Mouse (Mus musculus): ENCODE measurements around the gene Aaed1. TPM values are rescaled to one million over a fixed set of nuclear protein-coding genes. Genes with fewer than 3 reads are reported as not detected.

The Aaed1 gene
- polyA plus RNA-seq, 1 experiment = 25.5 TPM

GRCm38 (mm10) chr13:64309842-64310241 lies 2.7 kb downstream of the Aaed1 start:
- no peaks in the 10 kb centered on the region for H3K27me3 ChIP-seq (replicated peaks; ENCODE audit: control insufficient read depth, insufficient read depth, low read length)
- no peak for TF ChIP-seq CTCF (conservative IDR thresholded peaks at IDR 0.05; ENCODE audit: insufficient read depth, insufficient read length, low read depth, low read length)
- TF ChIP-seq POLR2A (IDR thresholded peaks at IDR 0.05; ENCODE audit: low read depth, low read length) = no peak
- DNase-seq = no peak
- H3K4me1 ChIP-seq (ENCODE audit: control insufficient read depth, insufficient read depth, low read length) = peaks cover 4% of the 10 kb centered on the region; the same call in 1 of the 2 replicates
- WGBS = 65% methylated on average over 11 of the region's 11 CpGs
- H3K27ac ChIP-seq (ENCODE audit: insufficient read depth, low read depth, low read length) = no peak overlapping the region
- peaks cover 2% of the 10 kb centered on the region; the same call in 1 of the 2 replicates for H3K36me3 ChIP-seq (ENCODE audit: control insufficient read depth, insufficient read depth, low read length)
- H3K4me3 ChIP-seq (ENCODE audit: insufficient read depth, low read depth, low read length) = no peak overlapping the region

GRCm38 (mm10) chr13:64309036-64309435 lies 3.5 kb downstream of the Aaed1 start:
- H3K27ac ChIP-seq (ENCODE audit: insufficient read depth, low read depth, low read length) = no peak overlapping the region
- H3K36me3 ChIP-seq (ENCODE audit: control insufficient read depth, insufficient read depth, low read length) = peaks cover 2% of the 10 kb centered on the region; the same call in 1 of the 2 replicates
- no peak overlapping the region for H3K4me3 ChIP-seq (ENCODE audit: insufficient read depth, low read depth, low read length)
- TF ChIP-seq POLR2A (IDR thresholded peaks at IDR 0.05; ENCODE audit: low read depth, low read length) (no peak), CTCF (conservative IDR thresholded peaks at IDR 0.05; ENCODE audit: insufficient read depth, insufficient read length, low read depth, low read length) (no peak)
- WGBS = 32% methylated on average over 5 of the region's 5 CpGs
- no peaks in the 10 kb centered on the region for H3K27me3 ChIP-seq (replicated peaks; ENCODE audit: control insufficient read depth, insufficient read depth, low read length)
- peaks cover 4% of the 10 kb centered on the region; the same call in 1 of the 2 replicates for H3K4me1 ChIP-seq (ENCODE audit: control insufficient read depth, insufficient read depth, low read length)
- DNase-seq = no peak

GRCm38 (mm10) chr13:64307508-64307907 lies 5.0 kb downstream of the Aaed1 start:
- no peak overlapping the region for H3K4me3 ChIP-seq (ENCODE audit: insufficient read depth, low read depth, low read length)
- TF ChIP-seq CTCF (conservative IDR thresholded peaks at IDR 0.05; ENCODE audit: insufficient read depth, insufficient read length, low read depth, low read length) = no peak
- no peak for TF ChIP-seq POLR2A (IDR thresholded peaks at IDR 0.05; ENCODE audit: low read depth, low read length)
- H3K27ac ChIP-seq (ENCODE audit: insufficient read depth, low read depth, low read length) = no peak overlapping the region
- DNase-seq = no peak
- peaks cover 4% of the 10 kb centered on the region for H3K36me3 ChIP-seq (ENCODE audit: control insufficient read depth, insufficient read depth, low read length)
- H3K27me3 ChIP-seq (replicated peaks; ENCODE audit: control insufficient read depth, insufficient read depth, low read length) = no peaks in the 10 kb centered on the region
- H3K4me1 ChIP-seq (ENCODE audit: control insufficient read depth, insufficient read depth, low read length) = peaks cover 4% of the 10 kb centered on the region; the same call in 1 of the 2 replicates
- WGBS = 58% methylated on average over 5 of the region's 5 CpGs

DNA sequence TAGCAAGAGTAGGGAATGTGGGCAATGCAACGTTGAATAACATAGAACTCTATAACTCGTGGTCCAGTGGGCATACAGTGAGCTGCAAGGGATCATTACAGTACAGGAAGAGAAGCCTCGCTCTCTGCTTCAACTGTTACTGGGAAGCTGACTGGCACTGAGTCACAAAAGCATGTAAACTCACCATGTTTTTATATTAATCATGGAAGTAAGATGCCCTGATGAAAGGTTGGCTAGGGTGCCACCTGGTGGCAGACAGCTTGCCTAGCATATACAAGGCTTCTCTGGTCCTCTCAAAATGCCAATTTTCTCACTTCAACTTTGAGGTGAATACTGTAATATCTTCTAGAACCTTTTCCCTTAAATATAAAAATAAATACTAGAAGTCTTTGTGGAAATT lies 6.4 kb downstream of the Aaed1 start:
- Histone ChIP-seq H3K4me3 (ENCODE audit: insufficient read depth, low read depth, low read length) (no peak overlapping the region), H3K36me3 (ENCODE audit: control insufficient read depth, insufficient read depth, low read length) (peaks cover 4% of the 10 kb centered on the region), H3K27ac (ENCODE audit: insufficient read depth, low read depth, low read length) (no peak overlapping the region), H3K4me1 (ENCODE audit: control insufficient read depth, insufficient read depth, low read length) (no peaks in the 10 kb centered on the region), H3K27me3 (replicated peaks; ENCODE audit: control insufficient read depth, insufficient read depth, low read length) (no peaks in the 10 kb centered on the region)
- peak; percentile 64 for DNase-seq
- WGBS = 54% methylated on average over 3 of the region's 3 CpGs
- TF ChIP-seq CTCF (conservative IDR thresholded peaks at IDR 0.05; ENCODE audit: insufficient read depth, insufficient read length, low read depth, low read length) = peak; percentile 89
- no peak for TF ChIP-seq POLR2A (IDR thresholded peaks at IDR 0.05; ENCODE audit: low read depth, low read length)

DNA sequence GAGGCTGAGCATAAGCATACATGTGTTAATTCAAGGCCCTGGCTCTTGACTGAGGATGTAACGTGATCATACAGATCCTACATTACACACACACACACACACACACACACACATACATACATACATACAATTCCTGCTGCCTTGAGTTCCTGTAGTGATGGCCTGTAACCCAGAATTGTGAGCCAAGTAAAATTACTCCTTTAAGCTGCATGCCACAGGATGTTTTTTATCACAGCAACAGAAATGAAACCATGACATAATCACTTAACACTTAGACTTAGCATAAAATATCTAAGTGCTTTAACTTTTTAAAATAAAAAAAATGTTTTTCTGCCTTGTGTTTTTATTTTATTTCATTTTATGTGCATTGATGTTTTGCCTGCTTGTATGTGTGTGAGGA lies 13.4 kb downstream of the Aaed1 start:
- 96% methylated on average over 1 of the region's 1 CpGs for WGBS
- H3K27ac ChIP-seq (ENCODE audit: insufficient read depth, low read depth, low read length) = no peak overlapping the region

GRCm38 (mm10) chr13:64286791-64287190 lies 25.7 kb downstream of the Aaed1 start:
- Histone ChIP-seq H3K27ac (ENCODE audit: insufficient read depth, low read depth, low read length) (no peak overlapping the region), H3K4me3 (ENCODE audit: insufficient read depth, low read depth, low read length) (no peak overlapping the region), H3K27me3 (replicated peaks; ENCODE audit: control insufficient read depth, insufficient read depth, low read length) (no peaks in the 10 kb centered on the region), H3K4me1 (ENCODE audit: control insufficient read depth, insufficient read depth, low read length) (peaks cover 9% of the 10 kb centered on the region; the same call in 1 of the 2 replicates), H3K36me3 (ENCODE audit: control insufficient read depth, insufficient read depth, low read length) (peaks cover 2% of the 10 kb centered on the region)
- WGBS = 36% methylated on average over 4 of the region's 4 CpGs
- TF ChIP-seq CTCF (conservative IDR thresholded peaks at IDR 0.05; ENCODE audit: insufficient read depth, insufficient read length, low read depth, low read length) (no peak), POLR2A (IDR thresholded peaks at IDR 0.05; ENCODE audit: low read depth, low read length) (no peak)
- peak; percentile 80 for DNase-seq

More for the DNA sequence above, 13.4 kb downstream of the Aaed1 start:
- DNase-seq = no peak
- TF ChIP-seq POLR2A (IDR thresholded peaks at IDR 0.05; ENCODE audit: low read depth, low read length) (no peak), CTCF (conservative IDR thresholded peaks at IDR 0.05; ENCODE audit: insufficient read depth, insufficient read length, low read depth, low read length) (no peak)
- H3K27me3 ChIP-seq (replicated peaks; ENCODE audit: control insufficient read depth, insufficient read depth, low read length) = no peaks in the 10 kb centered on the region
- H3K36me3 ChIP-seq (ENCODE audit: control insufficient read depth, insufficient read depth, low read length) = peaks cover 4% of the 10 kb centered on the region; the same call in 1 of the 2 replicates
- no peak overlapping the region for H3K4me3 ChIP-seq (ENCODE audit: insufficient read depth, low read depth, low read length)
- H3K4me1 ChIP-seq (ENCODE audit: control insufficient read depth, insufficient read depth, low read length) = no peaks in the 10 kb centered on the region

- TF ChIP-seq POLR2A (IDR thresholded peaks at IDR 0.05; ENCODE audit: low read depth, low read length) (no peak), CTCF (conservative IDR thresholded peaks at IDR 0.05; ENCODE audit: insufficient read depth, insufficient read length, low read depth, low read length) (no peak)
- Histone ChIP-seq H3K4me3 (ENCODE audit: insufficient read depth, low read depth, low read length) (no peak overlapping the region), H3K36me3 (ENCODE audit: control insufficient read depth, insufficient read depth, low read length) (peaks cover 2% of the 10 kb centered on the region; the same call in 1 of the 2 replicates), H3K27ac (ENCODE audit: insufficient read depth, low read depth, low read length) (no peak overlapping the region), H3K27me3 (replicated peaks; ENCODE audit: control insufficient read depth, insufficient read depth, low read length) (no peaks in the 10 kb centered on the region), H3K4me1 (ENCODE audit: control insufficient read depth, insufficient read depth, low read length) (peaks cover 9% of the 10 kb centered on the region; the same call in 1 of the 2 replicates)
- no peak for DNase-seq
- 75% methylated on average over 4 of the region's 4 CpGs for WGBS
These were observed 26.2 kb downstream of the Aaed1 start for GRCm38 (mm10) chr13:64286321-64286720.

Measured in kidney, adult 2 months (tissue).